Mouse (Mus musculus) limb, embryonic 14.5 days (tissue): ENCODE measurements around the gene Omp. TPM values are rescaled to one million over a fixed set of nuclear protein-coding genes. Genes with fewer than 3 reads are reported as not detected.

Experiments used
- ATAC-seq: fragments of 200-750 bp; cut with Nextera tagmentation; 2 replicates; pipeline ENCODE4 v1.8.0; 2017; ENCODE audit warnings: low read depth, moderate number of reproducible peaks, moderate TSS enrichment; ENCODE audit not compliant: low FRiP score
- DNase-seq: peaks from one replicate; pipeline ENCODE4 v3.0.0-alpha.2; 2015; ENCODE audit warnings: low spot score
- H3K27ac ChIP-seq: fragments of 300-500 bp; sonication (generic); replicated peaks from 2 replicates; pipeline ENCODE4 v1.5.1; 2014; ENCODE audit warnings: low read depth, mild to moderate bottlenecking, low read length, moderate library complexity, mixed read lengths
- H3K27me3 ChIP-seq: fragments of 300-500 bp; sonication (generic); 2 replicates; pipeline ENCODE4 v1.6.1; 2014; ENCODE audit warnings: low read length, mixed read lengths; ENCODE audit not compliant: control insufficient read depth, insufficient read depth
- H3K36me3 ChIP-seq: fragments of 300-500 bp; sonication (generic); 2 replicates; pipeline ENCODE4 v1.6.1; 2014; ENCODE audit warnings: mild to moderate bottlenecking, low read length, moderate library complexity, mixed read lengths; ENCODE audit not compliant: control insufficient read depth, insufficient read depth
- H3K4me1 ChIP-seq: fragments of 300-500 bp; sonication (generic); 2 replicates; pipeline ENCODE4 v1.6.1; 2014; ENCODE audit warnings: antibody characterized with exemption, low read length, mixed read lengths; ENCODE audit not compliant: control insufficient read depth, insufficient read depth
- H3K4me2 ChIP-seq: fragments of 300-500 bp; sonication (generic); replicated peaks from 2 replicates; pipeline ENCODE4 v1.6.1; 2014; ENCODE audit warnings: low read depth, mild to moderate bottlenecking, low read length, moderate library complexity; ENCODE audit not compliant: severe bottlenecking
- H3K4me3 ChIP-seq: fragments of 300-500 bp; sonication (generic); replicated peaks from 2 replicates; pipeline ENCODE4 v1.5.1; 2014; ENCODE audit warnings: low read length
- H3K9ac ChIP-seq: fragments of 300-500 bp; sonication (generic); 2 replicates; pipeline ENCODE4 v1.6.1; 2014; ENCODE audit warnings: mild to moderate bottlenecking, low read depth, low read length, moderate library complexity; ENCODE audit not compliant: severe bottlenecking
- H3K9me3 ChIP-seq: fragments of 300-500 bp; sonication (generic); 2 replicates; pipeline ENCODE4 v1.6.1; 2016; ENCODE audit warnings: low read length; ENCODE audit not compliant: control insufficient read depth
- POLR2A ChIP-seq: fragments of 200-500 bp; IDR thresholded peaks from 2 replicates; pipeline ENCODE4 v1.8.0; 2012; ENCODE audit warnings: inconsistent platforms, mild to moderate bottlenecking, moderate library complexity, borderline replicate concordance; ENCODE audit not compliant: insufficient read depth, insufficient read length; ENCODE audit errors: extremely low read depth
- WGBS: fragments of 180-500 bp; shearing (Covaris S2); extraction: QIAGEN DNeasy Blood & Tissue Kit; methylation state at CpG from one replicate; pipeline ENCODE4 v1.1.7; 2014; 5-methylcytosine and 5-hydroxymethylcytosine counted together
- polyA plus RNA-seq, 2 experiments: library from polyadenylated mRNA; depleted of rRNA in 1 of 2; stranded (reverse) in 1 of 2; unstranded in 1 of 2; fragments of >200 nt; fragmentation: Nextera tagmentation in 1 of 2; extraction: Ambion mirVana in 1 of 2; gene quantifications; 2 replicates each; pipeline versions ENCODE4 v1.2.1 to v1.2.3; 2012 to 2014

Gene Omp
- polyA plus RNA-seq, 2 experiments: 0.17 to 0.25 TPM

- 83% methylated on average over 7 of the region's 7 CpGs for WGBS
- no peaks in the 10 kb centered on the region for H3K27me3 ChIP-seq
- no peaks in the 10 kb centered on the region for H3K9me3 ChIP-seq
- H3K9ac ChIP-seq: no peak overlapping the region
- no peak overlapping the region for H3K4me2 ChIP-seq
- DNase-seq: no peak
- ATAC-seq: no peak
- no peak overlapping the region for H3K27ac ChIP-seq
- no peak for TF ChIP-seq POLR2A
- H3K4me3 ChIP-seq: no peak overlapping the region
- peaks cover 13% of the 10 kb centered on the region for H3K4me1 ChIP-seq
- no peaks in the 10 kb centered on the region for H3K36me3 ChIP-seq
These were observed 39.0 kb downstream of the Omp start for GRCm38 (mm10) chr7:98106272-98106671.

DNA sequence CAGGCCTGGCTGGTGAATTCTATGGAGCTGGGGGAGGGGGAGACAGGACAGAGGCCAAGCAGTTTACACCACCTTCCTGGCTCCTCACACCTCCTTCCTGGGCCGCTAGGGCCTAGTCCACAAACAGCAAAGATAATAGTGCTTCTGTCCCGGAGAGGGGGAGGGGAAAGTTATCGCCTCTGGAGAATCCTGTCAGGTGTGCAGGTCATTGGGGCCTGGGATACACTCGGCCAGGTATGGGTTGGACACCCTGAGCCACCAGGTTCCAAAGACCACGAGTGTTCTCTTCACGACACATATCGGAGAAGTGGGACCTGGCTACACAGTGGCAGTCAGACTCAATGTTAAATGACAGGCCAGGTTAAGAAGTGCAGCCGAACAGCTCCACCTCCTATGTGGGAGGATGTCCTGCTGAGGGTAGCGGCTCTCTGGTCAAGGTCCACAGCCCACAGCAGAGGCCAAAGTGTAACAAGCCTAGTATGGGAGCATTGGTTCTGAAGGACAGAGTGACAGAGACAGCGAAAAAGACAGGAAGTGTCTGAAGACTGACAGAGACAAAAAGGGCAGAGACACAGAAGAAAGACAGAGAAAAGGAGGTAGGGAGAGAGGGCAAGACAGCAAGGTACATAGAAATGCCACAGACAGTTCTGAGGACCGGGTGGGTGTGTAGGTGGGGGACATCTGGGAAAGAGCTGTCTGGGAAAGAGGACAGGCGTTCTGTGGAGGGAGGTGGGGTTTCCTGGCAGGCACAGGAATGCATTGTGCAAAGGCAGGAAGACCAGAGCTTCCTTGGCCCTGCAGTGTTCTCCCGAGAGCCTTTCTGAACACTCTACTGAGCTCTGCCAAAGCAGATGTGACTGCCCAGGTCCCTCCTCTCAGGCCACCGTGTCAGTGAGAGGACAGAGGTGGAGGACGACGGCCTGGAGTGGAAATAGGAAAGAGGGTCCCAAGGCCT is 40.5 kb downstream of the Omp start:
- 61% methylated on average over 16 of the region's 16 CpGs for WGBS
- no peak overlapping the region for H3K4me3 ChIP-seq
- H3K36me3 ChIP-seq: no peaks in the 10 kb centered on the region
- peaks cover 6% of the 10 kb centered on the region; the same call in 1 of the 2 replicates for H3K4me1 ChIP-seq
- TF ChIP-seq POLR2A: no peak
- H3K9me3 ChIP-seq: no peaks in the 10 kb centered on the region
- H3K27me3 ChIP-seq: no peaks in the 10 kb centered on the region
- H3K27ac ChIP-seq: no peak overlapping the region
- DNase-seq (no peak), ATAC-seq (no peak)
- H3K9ac ChIP-seq: no peak overlapping the region
- no peak overlapping the region for H3K4me2 ChIP-seq

GRCm38 (mm10) chr7:98103942-98104292 is 41.4 kb downstream of the Omp start:
- H3K9ac ChIP-seq: no peak overlapping the region
- H3K4me1 ChIP-seq: peaks cover 6% of the 10 kb centered on the region; the same call in 1 of the 2 replicates
- no peak overlapping the region for H3K4me2 ChIP-seq
- H3K4me3 ChIP-seq: no peak overlapping the region
- no peaks in the 10 kb centered on the region for H3K36me3 ChIP-seq
- no peak for TF ChIP-seq POLR2A
- DNase-seq (no peak), ATAC-seq (no peak)
- H3K27me3 ChIP-seq: no peaks in the 10 kb centered on the region
- no peaks in the 10 kb centered on the region for H3K9me3 ChIP-seq
- 72% methylated on average over 5 of the region's 5 CpGs for WGBS
- H3K27ac ChIP-seq: 0 out of 2 replicates have a peak overlapping the region, but pooled peaks have one; percentile 43

DNA sequence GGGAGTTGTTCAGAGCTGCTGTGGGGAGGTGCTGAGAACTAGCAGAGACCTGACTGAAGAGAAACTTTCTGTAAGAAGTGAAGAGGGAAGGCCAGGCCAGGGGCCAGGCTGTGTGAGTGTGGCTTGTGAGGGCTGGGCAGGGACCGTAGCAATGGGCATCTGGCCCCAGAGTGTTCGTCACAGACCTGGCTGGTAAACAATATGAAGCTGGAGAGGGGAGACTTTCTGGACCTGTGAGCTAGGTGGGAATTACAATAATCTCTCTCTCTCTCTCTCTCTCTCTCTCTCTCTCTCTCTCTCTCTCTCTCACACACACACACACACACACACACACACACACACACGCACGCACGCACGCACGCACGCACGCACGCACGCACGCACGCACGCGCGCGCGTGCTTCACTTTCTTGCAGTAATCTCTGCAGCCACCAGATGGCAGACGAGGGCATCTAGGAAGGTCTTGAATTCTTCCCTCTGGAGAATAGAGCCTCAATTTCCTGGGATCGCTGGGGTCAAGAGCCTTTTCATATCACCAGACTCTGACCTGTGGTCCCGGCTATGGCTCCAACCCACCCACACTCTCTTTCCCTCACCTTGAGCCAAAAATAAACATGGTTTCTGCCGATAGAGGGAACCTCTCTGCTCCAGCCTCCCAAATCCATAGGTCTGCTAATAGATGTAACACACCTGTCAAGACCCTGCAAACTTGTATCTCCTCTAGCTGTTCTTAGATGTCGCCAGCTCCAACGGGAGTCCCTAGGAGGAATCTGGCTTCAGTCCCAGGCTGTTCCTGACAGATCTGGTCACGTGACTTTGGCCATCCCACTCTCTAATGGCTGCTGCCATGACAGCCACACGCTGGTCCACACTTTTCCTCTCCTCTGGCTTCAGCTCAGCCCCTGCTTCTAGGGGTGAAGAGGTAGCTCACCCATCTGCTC is 42.0 kb downstream of the Omp start:
- Histone ChIP-seq H3K9ac (peak overlapping the region; percentile 39; the same call in 1 of the 2 replicates), H3K9me3 (no peaks in the 10 kb centered on the region), H3K4me3 (peak overlapping the region; percentile 26), H3K27ac (0 out of 2 replicates have a peak overlapping the region, but pooled peaks have one; percentile 43), H3K4me1 (peaks cover 6% of the 10 kb centered on the region; the same call in 1 of the 2 replicates), H3K27me3 (no peaks in the 10 kb centered on the region), H3K36me3 (no peaks in the 10 kb centered on the region), H3K4me2 (peak overlapping the region; percentile 47)
- WGBS: 23% methylated on average over 16 of the region's 26 CpGs
- DNase-seq: peak; percentile 37
- peak; percentile 53 for ATAC-seq
- TF ChIP-seq POLR2A: no peak

DNA sequence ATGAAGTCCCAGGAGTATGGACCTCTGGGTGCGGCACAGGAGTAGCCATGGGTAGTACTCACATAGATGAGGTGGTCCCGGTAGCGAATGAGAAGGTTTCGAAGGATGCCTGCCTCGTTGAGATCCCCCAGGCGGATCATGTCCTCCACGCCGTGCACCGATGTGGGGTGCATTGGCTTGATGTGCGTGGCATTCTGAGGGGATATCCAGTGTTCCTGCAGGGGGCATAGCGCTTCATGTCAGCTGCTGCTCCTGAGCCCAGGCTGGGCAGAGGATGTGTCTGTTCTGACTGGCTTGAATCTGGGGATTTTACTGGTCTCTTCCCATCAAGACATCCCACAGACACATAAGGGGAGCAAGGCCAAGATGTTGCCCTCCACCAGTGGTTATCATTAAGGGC is 42.8 kb downstream of the Omp start:
- H3K36me3 ChIP-seq: 0 out of 2 replicates have a peak, but pooled peaks cover under 1% of the 10 kb centered on the region
- peak overlapping the region; percentile 26; the same call in 1 of the 2 replicates for H3K4me3 ChIP-seq
- H3K27ac ChIP-seq: no peak overlapping the region
- no peaks in the 10 kb centered on the region for H3K9me3 ChIP-seq
- no peak for TF ChIP-seq POLR2A
- no peak for DNase-seq
- H3K4me2 ChIP-seq: no peak overlapping the region; the same call in 1 of the 2 replicates
- H3K27me3 ChIP-seq: no peaks in the 10 kb centered on the region
- ATAC-seq: no peak
- 92% methylated on average over 10 of the region's 11 CpGs for WGBS
- H3K9ac ChIP-seq: peak overlapping the region; percentile 39; the same call in 1 of the 2 replicates
- H3K4me1 ChIP-seq: peaks cover 6% of the 10 kb centered on the region; the same call in 1 of the 2 replicates
